Mouse (Mus musculus): ENCODE results near the gene Syt17. TPM values are rescaled to one million over a fixed set of nuclear protein-coding genes. Genes with fewer than 3 reads are reported as not detected.

The Syt17 gene
- polyA plus RNA-seq, 1 experiment from 2014 or later, result 1.2 TPM

Other genes starting within 250 kb of the Syt17 start
- 17.2 and 18.3 TPM in 2 replicates for gene Smg1, start 204.6 kb downstream of the Syt17 start, polyA plus RNA-seq (2015; fragmentation: Nextera tagmentation; extraction: Ambion mirVana)
- gene Itpripl2, start 43.8 kb upstream of the Syt17 start, polyA plus RNA-seq (2015; fragmentation: Nextera tagmentation; extraction: Ambion mirVana), result 7.7 and 9.8 TPM in 2 replicates
- 71.6 and 78.6 TPM in 2 replicates for gene Coq7, start 85.1 kb upstream of the Syt17 start, polyA plus RNA-seq (2015; fragmentation: Nextera tagmentation; extraction: Ambion mirVana)
- 3.4 and 3.8 TPM in 2 replicates for gene Tmc7, start 136.5 kb upstream of the Syt17 start, polyA plus RNA-seq (2015; fragmentation: Nextera tagmentation; extraction: Ambion mirVana)
- 0.24 and 0.56 TPM in 2 replicates for gene Tmc5, start 149.1 kb upstream of the Syt17 start, polyA plus RNA-seq (2015; fragmentation: Nextera tagmentation; extraction: Ambion mirVana)

Data from limb, embryonic 15.5 days (tissue).